Mouse (Mus musculus): ENCODE data around the gene Eftud2. TPM values are rescaled to one million over a fixed set of nuclear protein-coding genes. Genes with fewer than 3 reads are reported as not detected.
A peak's percentile ranks its signal among the peaks of the same experiment; 100 is the strongest.

The Eftud2 gene
- polyA plus RNA-seq, 1 experiment from 2014 or later, result 376 TPM

- H3K9me3 ChIP-seq, result no peaks in the 10 kb centered on the region
- peaks cover 100% of the 10 kb centered on the region for H3K36me3 ChIP-seq (replicated peaks)
- no peaks in the 10 kb centered on the region for H3K4me1 ChIP-seq
- H3K4me3 ChIP-seq, result no peak overlapping the region
- 94% methylated on average over 11 of the region's 11 CpGs for WGBS
- H3K27ac ChIP-seq, result no peak overlapping the region
- no peaks in the 10 kb centered on the region for H3K27me3 ChIP-seq (ENCODE audit: poor library complexity, severe bottlenecking)
- DNase-seq (ENCODE audit: extremely low spot score, low spot score), result no peak
These were observed 21.8 kb downstream of the Eftud2 start for GRCm38 (mm10) chr11:102858951-102859350.

- no peaks in the 10 kb centered on the region for H3K4me1 ChIP-seq
- H3K9me3 ChIP-seq, result no peaks in the 10 kb centered on the region
- H3K4me3 ChIP-seq, result no peak overlapping the region
- no peaks in the 10 kb centered on the region for H3K27me3 ChIP-seq (ENCODE audit: poor library complexity, severe bottlenecking)
- H3K36me3 ChIP-seq (replicated peaks), result peaks cover 100% of the 10 kb centered on the region
- no peak overlapping the region for H3K27ac ChIP-seq
- no peak for DNase-seq (ENCODE audit: extremely low spot score, low spot score)
- 74% methylated on average over 6 of the region's 6 CpGs for whole genome bisulfite sequencing
These were observed 24.8 kb downstream of the Eftud2 start for GRCm38 (mm10) chr11:102855941-102856340.

DNA sequence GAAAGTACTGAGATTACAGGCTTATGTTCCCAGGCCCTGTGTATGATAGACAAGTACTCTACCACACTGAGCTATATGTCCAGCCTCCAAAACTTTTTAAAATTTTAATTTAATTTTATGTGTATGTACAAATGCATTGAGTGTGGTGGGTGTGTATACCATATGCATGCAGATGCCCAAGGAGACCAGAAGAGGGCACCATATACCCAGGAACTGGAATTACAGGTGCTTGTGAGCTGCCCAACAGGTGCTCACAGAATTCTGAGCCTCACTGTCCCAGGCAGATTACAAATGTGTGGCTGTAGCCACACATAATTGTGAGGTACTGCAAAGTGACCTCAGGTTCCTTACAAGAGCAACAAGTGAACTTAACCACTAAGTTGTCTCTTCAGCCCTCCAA, 27.0 kb downstream of the Eftud2 start:
- Histone ChIP-seq H3K9me3 (no peaks in the 10 kb centered on the region), H3K4me1 (no peaks in the 10 kb centered on the region), H3K27me3 (ENCODE audit: poor library complexity, severe bottlenecking) (no peaks in the 10 kb centered on the region), H3K36me3 (replicated peaks) (peaks cover 100% of the 10 kb centered on the region), H3K4me3 (no peak overlapping the region), H3K27ac (no peak overlapping the region)
- DNase-seq (ENCODE audit: extremely low spot score, low spot score), result no peak

DNA sequence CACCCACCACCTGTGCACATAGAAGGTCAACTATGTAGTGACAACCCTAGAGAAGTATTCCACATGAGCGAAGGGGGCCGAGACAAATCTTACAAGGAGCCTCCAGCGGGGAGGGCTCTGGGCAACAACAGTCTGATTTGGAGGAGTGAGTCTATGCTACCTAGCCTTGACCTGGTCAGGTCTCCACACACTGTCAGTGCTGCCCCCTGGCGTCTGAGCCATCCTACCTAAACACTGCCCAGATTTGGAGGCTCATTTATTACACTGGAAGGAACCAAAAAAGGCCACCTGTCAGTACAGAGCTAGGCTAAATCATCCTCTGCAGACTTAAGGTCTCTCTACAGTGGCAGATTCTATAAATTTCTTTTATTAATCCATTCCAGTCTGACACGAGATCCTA, 28.9 kb downstream of the Eftud2 start:
- Histone ChIP-seq H3K4me3 (no peak overlapping the region), H3K9me3 (no peaks in the 10 kb centered on the region), H3K4me1 (no peaks in the 10 kb centered on the region), H3K36me3 (replicated peaks) (peaks cover 100% of the 10 kb centered on the region), H3K27me3 (ENCODE audit: poor library complexity, severe bottlenecking) (no peaks in the 10 kb centered on the region), H3K27ac (no peak overlapping the region)
- 72% methylated on average over 5 of the region's 5 CpGs for WGBS
- DNase-seq (ENCODE audit: extremely low spot score, low spot score), result peak; percentile 43

- Histone ChIP-seq H3K36me3 (replicated peaks) (peaks cover 100% of the 10 kb centered on the region), H3K27ac (no peak overlapping the region), H3K27me3 (ENCODE audit: poor library complexity, severe bottlenecking) (no peaks in the 10 kb centered on the region), H3K4me1 (no peaks in the 10 kb centered on the region), H3K9me3 (no peaks in the 10 kb centered on the region), H3K4me3 (no peak overlapping the region)
- WGBS, result 89% methylated on average over 10 of the region's 10 CpGs
- no peak for DNase-seq (ENCODE audit: extremely low spot score, low spot score)
These were observed 34.9 kb downstream of the Eftud2 start for GRCm38 (mm10) chr11:102845926-102846325.

GRCm38 (mm10) chr11:102838616-102839150, 42.1 kb downstream of the Eftud2 start:
- Histone ChIP-seq H3K9me3 (no peaks in the 10 kb centered on the region), H3K36me3 (replicated peaks) (peaks cover 77% of the 10 kb centered on the region), H3K27ac (no peak overlapping the region), H3K27me3 (ENCODE audit: poor library complexity, severe bottlenecking) (no peaks in the 10 kb centered on the region), H3K4me3 (no peak overlapping the region), H3K4me1 (no peaks in the 10 kb centered on the region)
- DNase-seq (ENCODE audit: extremely low spot score, low spot score), result no peak
- 90% methylated on average over 9 of the region's 9 CpGs for WGBS

- Histone ChIP-seq H3K4me3 (no peak overlapping the region), H3K9me3 (no peaks in the 10 kb centered on the region), H3K27ac (no peak overlapping the region), H3K36me3 (replicated peaks) (peaks cover 72% of the 10 kb centered on the region), H3K27me3 (ENCODE audit: poor library complexity, severe bottlenecking) (no peaks in the 10 kb centered on the region), H3K4me1 (no peaks in the 10 kb centered on the region)
- 97% methylated on average over 2 of the region's 2 CpGs for WGBS
- no peak for DNase-seq (ENCODE audit: extremely low spot score, low spot score)
These were observed 42.7 kb downstream of the Eftud2 start for GRCm38 (mm10) chr11:102838126-102838525.

DNA sequence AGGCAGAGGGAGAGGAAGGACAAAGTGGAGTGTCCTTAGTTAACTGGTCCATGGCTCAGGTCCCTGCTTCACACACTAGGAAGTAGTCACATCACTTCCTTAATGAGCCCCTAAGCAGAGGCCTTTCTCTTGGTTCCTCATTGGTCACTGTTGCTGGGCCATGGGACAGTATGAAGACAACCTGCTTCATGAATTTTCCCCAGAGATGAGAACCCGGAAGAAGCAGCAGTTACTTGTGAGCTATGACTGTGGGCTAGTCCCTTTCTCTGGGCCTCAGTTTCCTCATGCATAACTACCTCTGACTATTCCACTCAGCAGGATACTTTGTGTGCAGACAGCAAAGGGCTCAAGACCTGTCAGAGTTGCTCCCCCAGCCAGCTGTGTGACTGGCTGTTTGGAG, 43.4 kb downstream of the Eftud2 start:
- Histone ChIP-seq H3K27ac (no peak overlapping the region), H3K27me3 (ENCODE audit: poor library complexity, severe bottlenecking) (no peaks in the 10 kb centered on the region), H3K4me1 (no peaks in the 10 kb centered on the region), H3K4me3 (no peak overlapping the region), H3K36me3 (replicated peaks) (peaks cover 64% of the 10 kb centered on the region), H3K9me3 (no peaks in the 10 kb centered on the region)
- no peak for DNase-seq (ENCODE audit: extremely low spot score, low spot score)
- 100% methylated on average over 1 of the region's 1 CpGs for WGBS

DNA sequence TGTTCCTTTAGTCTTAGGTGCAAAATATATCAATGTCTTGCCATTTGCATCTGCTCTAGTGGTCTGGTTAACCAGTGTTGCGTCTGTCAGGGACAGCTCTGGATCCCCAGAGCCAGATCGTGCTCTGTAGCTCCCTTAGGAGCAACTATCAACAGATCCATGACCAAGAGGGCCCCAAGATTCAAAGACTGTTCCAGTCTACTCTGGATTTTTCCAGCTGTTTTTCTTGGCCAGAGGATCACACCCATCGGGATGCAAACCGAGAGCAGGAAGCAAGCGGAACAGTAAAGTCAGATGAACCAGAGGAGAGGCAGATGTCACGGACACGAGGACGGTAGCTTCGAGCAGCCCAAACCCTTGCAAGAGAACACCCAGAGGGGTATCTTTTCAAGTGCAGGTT, 44.6 kb downstream of the Eftud2 start:
- no peak for DNase-seq (ENCODE audit: extremely low spot score, low spot score)
- H3K27me3 ChIP-seq (ENCODE audit: poor library complexity, severe bottlenecking), result no peaks in the 10 kb centered on the region
- WGBS, result 94% methylated on average over 9 of the region's 9 CpGs
- no peaks in the 10 kb centered on the region for H3K4me1 ChIP-seq
- H3K9me3 ChIP-seq, result no peaks in the 10 kb centered on the region
- peaks cover 52% of the 10 kb centered on the region for H3K36me3 ChIP-seq (replicated peaks)
- H3K4me3 ChIP-seq, result no peak overlapping the region
- H3K27ac ChIP-seq, result no peak overlapping the region

GRCm38 (mm10) chr11:102835549-102835948, 45.2 kb downstream of the Eftud2 start, which contains the start of gene Higd1b:
Gene Higd1b (plus strand): TSS chr11:102835849.
- Histone ChIP-seq H3K4me3 (no peak within 1 kb of the TSS), H3K9me3 (no peaks in the 10 kb centered on the region), H3K27me3 (ENCODE audit: poor library complexity, severe bottlenecking) (no peaks in the 10 kb centered on the region), H3K4me1 (no peaks in the 10 kb centered on the region), H3K27ac (no peak within 1 kb of the TSS), H3K36me3 (replicated peaks) (peaks cover 46% of the 10 kb centered on the region)
- WGBS, result 90% methylated on average over 4 of the region's 4 CpGs
- no peak for DNase-seq (ENCODE audit: extremely low spot score, low spot score)

- H3K4me3 ChIP-seq, result no peak overlapping the region
- H3K9me3 ChIP-seq, result no peaks in the 10 kb centered on the region
- 91% methylated on average over 10 of the region's 10 CpGs for WGBS
- peaks cover 33% of the 10 kb centered on the region for H3K36me3 ChIP-seq (replicated peaks)
- H3K4me1 ChIP-seq, result no peaks in the 10 kb centered on the region
- DNase-seq (ENCODE audit: extremely low spot score, low spot score), result no peak
- H3K27ac ChIP-seq, result no peak overlapping the region
- H3K27me3 ChIP-seq (ENCODE audit: poor library complexity, severe bottlenecking), result no peaks in the 10 kb centered on the region
These were observed 46.6 kb downstream of the Eftud2 start for GRCm38 (mm10) chr11:102834219-102834618.

- Histone ChIP-seq H3K27me3 (ENCODE audit: poor library complexity, severe bottlenecking) (no peaks in the 10 kb centered on the region), H3K4me1 (no peaks in the 10 kb centered on the region), H3K27ac (no peak overlapping the region), H3K4me3 (no peak overlapping the region), H3K9me3 (0 out of 2 replicates have a peak, but pooled peaks cover 2% of the 10 kb centered on the region), H3K36me3 (replicated peaks) (peaks cover 19% of the 10 kb centered on the region)
- no peak for DNase-seq (ENCODE audit: extremely low spot score, low spot score)
- WGBS, result 76% methylated on average over 18 of the region's 18 CpGs
These were observed 48.0 kb downstream of the Eftud2 start for GRCm38 (mm10) chr11:102832700-102833297.

DNA sequence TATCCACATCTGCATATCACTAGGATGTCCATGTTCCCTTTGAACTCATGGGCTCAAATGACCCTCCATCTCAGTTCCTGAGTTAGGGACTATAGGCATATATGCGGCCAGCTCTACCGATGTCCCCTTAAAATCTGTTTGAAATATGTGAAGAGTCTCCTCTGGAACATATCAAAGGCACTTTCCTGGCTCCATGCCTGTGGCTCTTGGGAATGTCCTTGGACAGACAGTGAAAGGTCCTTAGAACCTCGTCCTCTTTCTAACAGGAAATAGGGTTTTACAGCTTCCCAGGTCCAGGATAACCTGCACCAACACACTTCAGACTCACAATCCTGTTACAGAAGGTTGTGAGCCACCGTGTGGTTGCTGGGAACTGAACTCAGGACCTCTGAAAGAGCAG, 50.5 kb downstream of the Eftud2 start:
- no peak for DNase-seq (ENCODE audit: extremely low spot score, low spot score)
- 83% methylated on average over 4 of the region's 4 CpGs for WGBS
- Histone ChIP-seq H3K36me3 (replicated peaks) (no peaks in the 10 kb centered on the region), H3K4me1 (no peaks in the 10 kb centered on the region), H3K9me3 (0 out of 2 replicates have a peak, but pooled peaks cover 2% of the 10 kb centered on the region), H3K27me3 (ENCODE audit: poor library complexity, severe bottlenecking) (no peaks in the 10 kb centered on the region), H3K27ac (no peak overlapping the region), H3K4me3 (no peak overlapping the region)
